Mouse (Mus musculus) embryonic stem cell, embryonic (primary cell): ENCODE results near the gene Olfr275.
"Not testable (repeated sequence)": the region's sequence is repeated elsewhere in the genome, so short reads cannot be mapped to it uniquely, and the experiment has no call there.

Experiments used
- CTCF ChIA-PET, 4 experiments: fragments of 300-600 bp in 2 of 4; fragments of 350-600 bp in 2 of 4; sonication (Branson Sonifier 250); formaldehyde crosslinking; loops; one replicate each; lab custom pipeline; 2022; ENCODE audit warnings: inconsistent platforms in 2 of 4; lab: Charles Lee
- POLR2A ChIA-PET, 4 experiments: fragments of 300-600 bp in 2 of 4; fragments of 350-600 bp in 2 of 4; sonication (Branson Sonifier 250); formaldehyde crosslinking; loops; one replicate each; lab custom pipeline; 2022; ENCODE audit warnings: antibody characterized with exemption in 4 of 4, inconsistent platforms in 1 of 4; lab: Charles Lee

Gene Olfr275

DNA sequence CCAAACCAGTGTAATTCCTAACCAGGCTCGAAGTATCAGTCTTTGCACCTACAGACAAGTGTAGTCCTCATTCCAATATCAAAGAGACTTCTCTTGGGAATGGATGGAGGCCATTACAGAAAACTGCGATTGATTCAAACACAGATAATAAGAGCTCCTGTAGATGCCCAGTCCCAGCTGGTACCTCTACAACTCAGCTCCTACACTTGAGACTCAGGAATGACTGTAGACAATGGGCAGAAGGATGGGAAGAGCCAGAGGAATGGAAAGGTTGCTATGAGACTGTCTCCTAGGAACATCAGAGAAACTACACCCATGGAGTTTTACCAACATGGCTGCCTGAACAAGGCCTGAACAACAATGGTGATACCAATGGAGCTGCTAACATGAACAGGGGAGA is at the start of gene Olfr275:
Gene Olfr275 (plus strand): TSS at position 301 of the 400 bp plus-strand sequence.
- POLR2A ChIA-PET, result no interaction called here
- CTCF ChIA-PET, result no interaction called here

DNA sequence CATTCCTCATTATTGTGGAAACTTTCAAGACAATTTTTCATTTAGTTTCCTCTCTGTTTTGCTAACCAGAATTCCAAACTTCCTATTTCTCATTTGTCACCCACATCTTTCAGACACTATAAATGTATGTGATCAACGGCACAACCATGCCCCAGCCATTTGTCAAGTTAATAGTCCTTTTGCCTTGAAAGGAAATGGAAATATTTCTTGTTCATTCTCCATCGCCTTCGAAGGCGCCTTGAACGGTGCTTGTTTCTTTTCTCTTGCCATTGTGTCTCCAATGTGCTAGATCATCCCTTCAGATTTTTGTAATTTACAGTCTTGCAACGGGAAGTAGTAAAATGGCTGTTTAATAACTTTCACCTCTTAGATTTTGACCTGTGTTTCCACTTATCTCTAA is 48.8 kb upstream of the Olfr275 start:
- POLR2A ChIA-PET, result no interaction called here

DNA sequence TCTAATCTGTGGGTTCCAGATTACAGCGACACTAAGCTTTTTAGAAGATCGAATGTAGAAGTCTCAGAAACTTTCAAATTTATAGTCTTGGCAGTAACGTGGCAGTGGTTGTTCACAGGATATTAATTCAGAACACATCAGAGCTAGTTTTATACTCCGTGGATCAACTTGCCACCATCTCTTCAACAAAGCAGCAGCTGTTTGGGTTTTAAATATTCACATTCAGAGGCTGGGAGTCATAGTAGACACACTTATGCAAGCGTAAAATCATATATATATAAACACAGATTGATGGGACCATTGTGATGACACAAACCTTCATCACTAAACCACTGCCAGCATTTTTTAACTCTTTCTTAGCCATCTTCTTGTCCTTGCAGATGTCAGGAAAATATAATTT is 42.2 kb upstream of the Olfr275 start:
- POLR2A ChIA-PET, result no interaction called here
- CTCF ChIA-PET, result no interaction called here

More for the DNA sequence above, 48.8 kb upstream of the Olfr275 start:
- CTCF ChIA-PET, result no interaction called here

DNA sequence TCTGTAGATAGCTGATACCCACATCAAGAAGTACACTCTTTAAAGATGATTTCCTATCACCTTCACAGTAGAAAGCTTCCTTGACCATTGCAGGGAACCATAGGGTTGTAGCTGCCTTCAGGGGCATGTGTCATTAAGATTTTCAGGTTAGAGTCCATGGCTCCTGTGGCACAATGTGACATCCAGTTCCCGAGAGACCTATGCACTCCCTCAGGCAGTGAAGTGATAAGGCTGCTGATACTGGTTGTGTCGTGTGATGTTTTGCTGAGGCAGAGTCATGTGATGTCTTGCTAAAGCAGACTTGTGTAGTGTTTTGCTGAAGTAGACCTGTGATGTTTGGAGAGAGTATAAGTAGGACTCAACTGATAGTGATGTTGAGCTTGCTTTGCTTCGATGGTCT is 14.4 kb upstream of the Olfr275 start:
- ChIA-PET CTCF (interaction anchor here in 1 of 4 experiments (0.6 kb wide), 1 partner anchor 12 kb away, joined by 5 read pairs; no protein-coding TSS in a partner anchor), POLR2A (no interaction called here)

- POLR2A ChIA-PET, result interaction anchor here in 2 of 4 experiments (0.6 kb wide), 2 partner anchors 9 to 200 kb away, joined by 3 to 4 read pairs; partner anchors contain the start of gene Nipsnap3b (in 1 of the 2)
- CTCF ChIA-PET, result interaction anchor here (0.6 to 1.0 kb wide), 27 partner anchors 12 to 767 kb away, joined by 3 to 16 read pairs (median 5); no protein-coding TSS in a partner anchor
Measured at GRCm38 (mm10) chr4:52811871-52812270, 2.5 kb upstream of the Olfr275 start.

DNA sequence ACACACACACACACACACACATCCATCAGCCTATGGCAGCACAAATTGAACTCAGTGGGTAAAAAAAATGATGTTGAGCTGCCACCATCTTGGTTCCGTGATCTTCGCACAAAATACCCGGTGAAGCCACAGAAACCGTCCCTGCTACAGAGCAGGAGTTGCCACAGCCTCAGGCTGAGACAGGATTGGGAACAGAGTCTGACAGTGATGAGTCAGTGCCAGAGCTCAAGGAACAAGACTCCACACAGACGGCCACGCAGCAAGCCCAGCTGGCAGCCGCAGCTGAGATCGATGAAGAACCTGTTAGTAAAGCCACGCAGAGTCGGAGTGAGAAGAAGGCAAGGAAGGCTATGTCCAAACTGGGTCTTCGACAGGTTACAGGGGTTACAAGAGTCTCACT is 7.0 kb downstream of the Olfr275 start:
- ChIA-PET POLR2A (interaction anchor here in 1 of 4 experiments (0.6 to 0.7 kb wide), 2 partner anchors 9 to 1678 kb away, joined by 4 to 5 read pairs; no protein-coding TSS in a partner anchor), CTCF (no interaction called here)

DNA sequence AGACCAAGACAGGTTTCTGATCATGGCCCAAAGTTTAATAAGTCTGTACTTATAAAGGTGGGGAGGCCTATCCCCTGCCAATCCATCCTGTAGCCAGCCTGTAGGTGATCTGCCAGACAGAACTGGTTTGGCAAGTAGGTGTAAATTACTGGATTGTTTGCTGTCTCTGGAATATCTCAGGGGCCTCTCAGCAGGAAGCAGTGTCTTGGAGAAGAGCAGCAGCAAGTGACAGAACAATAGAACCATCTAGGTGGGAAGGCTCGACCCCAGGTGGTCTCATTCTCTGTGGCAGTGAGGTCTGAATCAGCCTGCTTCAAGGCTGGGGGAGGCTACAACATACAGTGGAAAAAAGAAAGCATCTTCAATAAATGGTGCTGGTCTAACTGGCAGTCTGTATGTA is 31.0 kb downstream of the Olfr275 start:
- POLR2A ChIA-PET, CTCF ChIA-PET: not testable (repeated sequence)

GRCm38 (mm10) chr4:52849039-52849635 is 34.7 kb downstream of the Olfr275 start:
- POLR2A ChIA-PET, result no interaction called here
- CTCF ChIA-PET, result no interaction called here

GRCm38 (mm10) chr4:52849672-52850071 is 35.3 kb downstream of the Olfr275 start:
- ChIA-PET CTCF (interaction anchor here in 1 of 4 experiments (0.6 kb wide), 1 partner anchor 136 kb away, joined by 3 read pairs; no protein-coding TSS in a partner anchor), POLR2A (interaction anchor here in 1 of 4 experiments (0.6 kb wide), 1 partner anchor 163 kb away, joined by 3 read pairs; no protein-coding TSS in a partner anchor)

DNA sequence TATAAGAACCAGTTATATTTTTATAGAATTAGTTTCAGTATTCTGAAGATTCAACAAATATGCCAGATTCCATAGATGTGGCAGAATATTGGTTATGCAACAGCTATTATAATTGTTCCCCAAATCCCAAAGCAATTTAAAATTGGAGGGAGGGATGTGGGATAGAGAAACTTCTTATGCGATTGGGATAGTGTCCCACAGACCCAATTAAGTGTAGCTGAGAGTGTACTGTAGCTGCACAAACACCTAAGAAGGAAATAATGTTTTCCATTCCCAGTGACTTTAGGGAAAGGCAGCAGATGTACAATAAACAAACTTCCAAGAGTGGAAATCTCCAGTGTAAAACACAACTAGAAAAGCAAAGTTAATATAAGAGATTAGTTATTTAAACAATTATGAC is 44.7 kb downstream of the Olfr275 start, which contains the start of gene Olfr273:
Gene Olfr273 (minus strand): TSS at position 101 of the 400 bp plus-strand sequence.
- POLR2A ChIA-PET, result no interaction called here
- CTCF ChIA-PET, result no interaction called here

DNA sequence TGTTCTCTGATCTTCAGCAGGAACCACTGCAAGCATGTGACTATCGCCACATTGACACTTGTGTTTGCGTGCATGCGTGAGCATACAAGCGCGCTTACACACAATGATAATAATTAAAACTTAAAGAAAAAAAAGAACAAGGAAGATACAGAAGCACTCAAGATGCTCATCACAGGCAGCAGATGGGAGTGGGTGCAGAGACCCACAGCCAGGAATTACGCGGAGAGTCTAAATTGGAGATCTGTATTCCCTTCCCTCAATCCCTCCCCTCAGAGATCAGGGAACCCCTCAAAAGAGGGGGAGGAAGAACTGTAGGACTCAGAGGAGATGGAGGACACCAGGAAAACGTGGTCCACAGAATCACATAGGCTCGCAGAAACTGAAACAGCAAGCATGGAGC is 49.8 kb downstream of the Olfr275 start:
- CTCF ChIA-PET, result no interaction called here

More for the DNA sequence above, 49.8 kb downstream of the Olfr275 start:
- POLR2A ChIA-PET, result no interaction called here
